Mouse (Mus musculus) adrenal gland, adult (tissue): Measurements from ENCODE around the gene Hdac11.

Experiments used
- DNase-seq, 2 experiments: peaks; one replicate each; pipeline ENCODE4 v3.0.0; 2022 to 2023; ENCODE audit warnings: low spot score in 1 of 2; ENCODE audit not compliant: inconsistent age in 2 of 2

Hdac11 gene

DNA sequence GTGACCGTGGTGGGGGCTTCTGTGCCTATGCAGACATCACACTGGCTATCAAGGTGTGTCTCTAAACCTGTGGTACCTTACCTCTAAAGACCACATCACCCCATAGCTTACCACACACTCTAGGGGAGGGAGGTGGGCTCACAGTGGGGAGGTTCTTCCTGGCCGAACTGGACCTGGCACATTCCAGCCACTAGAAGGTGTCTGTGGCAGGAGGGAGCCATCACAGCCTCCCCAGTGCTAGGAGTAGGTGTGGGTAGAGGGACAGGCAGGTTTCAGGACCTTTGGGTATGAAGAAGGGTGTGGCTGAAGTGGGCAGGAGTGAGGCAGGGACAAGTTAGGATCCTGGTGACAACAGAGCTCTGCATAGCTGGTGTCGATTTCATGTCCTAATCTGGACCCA, 11.4 kb downstream of the Hdac11 start:
- no peak for DNase-seq

DNA sequence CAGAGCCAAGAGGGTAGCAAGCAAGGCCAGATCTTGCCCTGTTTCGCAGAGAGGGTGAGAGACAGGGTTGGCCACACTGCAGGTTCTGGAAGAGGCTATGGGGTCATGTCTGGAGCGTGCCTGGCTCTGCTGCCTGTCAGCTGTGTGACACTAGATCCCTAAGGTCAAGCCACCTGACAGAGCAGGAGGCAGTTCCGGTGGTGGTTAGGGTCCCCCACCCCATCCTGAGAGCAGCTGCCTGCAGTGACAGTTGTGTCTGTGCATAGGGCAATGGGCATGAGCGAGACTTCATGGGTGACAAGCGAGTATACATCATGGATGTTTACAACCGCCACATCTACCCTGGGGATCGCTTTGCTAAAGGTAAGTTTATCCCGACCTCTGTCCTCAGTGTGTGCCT, 12.7 kb downstream of the Hdac11 start:
- DNase-seq = no peak

DNA sequence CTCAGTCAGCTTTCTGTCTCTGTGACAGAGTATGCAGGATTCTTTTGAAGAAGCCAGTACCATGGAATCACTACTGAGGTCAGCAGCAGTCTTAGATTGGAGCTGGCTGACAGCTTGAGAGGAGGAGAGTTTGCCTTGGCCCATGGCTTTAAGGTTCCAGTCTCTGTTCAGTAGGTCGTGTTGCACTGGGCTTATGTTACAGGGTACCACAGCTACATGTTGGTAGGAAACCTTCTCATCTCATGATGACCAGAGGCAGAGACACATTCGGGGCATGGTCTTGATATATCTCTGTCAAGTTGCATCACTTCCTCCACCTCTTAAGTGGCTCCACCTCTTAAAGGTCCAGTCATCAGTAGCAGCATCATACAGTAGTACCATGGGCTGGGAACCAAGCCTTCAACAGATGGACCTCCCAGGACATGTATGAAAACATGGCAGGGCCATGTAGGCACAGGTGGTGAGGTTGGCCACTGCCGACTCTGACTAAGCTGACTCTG, 15.0 kb downstream of the Hdac11 start:
- no peak for DNase-seq

DNA sequence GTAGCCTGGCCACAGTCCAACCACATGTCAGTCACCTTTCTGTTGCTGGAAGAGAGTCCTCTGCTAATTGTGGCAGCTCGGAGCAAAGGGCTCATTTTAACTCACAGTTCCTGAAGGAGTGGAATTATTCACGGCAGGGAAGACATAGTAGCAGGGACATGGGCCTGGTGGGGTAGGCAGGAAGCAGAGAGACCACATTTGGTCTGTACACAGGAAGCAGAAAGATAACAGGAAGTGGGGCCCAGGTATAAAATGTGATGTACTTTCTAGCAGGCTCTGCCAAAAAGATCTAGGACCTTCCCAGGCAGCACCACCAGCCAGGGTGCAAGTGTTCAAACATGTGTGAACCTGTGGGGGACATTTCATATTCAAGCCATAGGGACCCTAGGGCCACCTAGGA, 15.9 kb downstream of the Hdac11 start:
- no peak for DNase-seq

DNA sequence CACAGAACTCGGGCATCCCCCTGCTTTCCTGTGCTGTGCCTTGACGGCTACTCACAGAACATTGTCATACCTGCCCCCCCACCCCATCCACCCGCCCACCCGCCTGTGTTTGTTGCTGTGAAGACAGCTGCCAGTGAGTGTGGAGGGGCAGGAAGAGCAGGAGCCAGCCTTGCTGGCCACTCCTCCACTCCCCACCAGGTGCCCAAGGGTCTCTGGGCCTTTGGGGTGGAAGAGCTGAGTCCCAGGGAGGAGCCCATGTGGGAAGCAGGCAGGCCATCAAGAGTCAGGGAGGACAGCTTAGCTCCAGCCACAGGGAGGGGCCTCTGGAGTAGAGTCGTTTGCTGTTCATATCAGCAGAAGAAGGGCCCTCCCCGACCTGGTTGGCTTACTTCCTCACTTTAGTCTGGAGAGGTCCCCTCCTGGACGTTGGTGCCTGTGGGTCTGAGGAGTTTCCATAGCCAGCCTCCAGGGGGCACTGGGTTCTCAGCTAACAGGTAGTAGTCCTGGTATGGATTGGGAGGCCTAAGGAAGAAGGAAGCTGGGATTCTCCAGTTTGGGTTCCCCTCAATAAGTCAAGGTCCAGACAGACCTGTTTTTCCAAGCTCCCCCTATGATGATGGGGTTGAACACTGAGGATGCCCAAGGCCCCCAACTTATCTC, 16.9 kb downstream of the Hdac11 start:
- DNase-seq = peak; percentile 48 to 81

DNA sequence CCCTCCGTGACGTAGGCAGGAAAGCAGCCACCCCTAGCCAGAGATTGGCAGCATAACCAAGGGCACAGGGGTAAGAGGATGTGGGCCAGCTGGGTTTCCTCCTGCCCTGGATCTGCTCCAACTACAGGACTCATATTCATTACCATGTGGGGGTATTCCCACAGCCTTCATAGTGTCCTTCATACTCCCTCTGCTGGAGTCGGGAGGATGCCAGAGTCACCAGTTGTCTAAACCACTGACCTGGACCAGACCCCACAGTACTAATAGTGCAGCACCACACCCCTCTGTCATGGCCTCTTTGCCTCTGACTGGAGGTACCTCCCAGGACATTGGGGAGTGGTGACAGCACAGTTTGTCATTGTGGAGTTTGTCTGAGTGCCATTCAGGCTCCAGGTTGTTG, 17.7 kb downstream of the Hdac11 start:
- DNase-seq = peak in 1 of 2 experiments; percentile 39

DNA sequence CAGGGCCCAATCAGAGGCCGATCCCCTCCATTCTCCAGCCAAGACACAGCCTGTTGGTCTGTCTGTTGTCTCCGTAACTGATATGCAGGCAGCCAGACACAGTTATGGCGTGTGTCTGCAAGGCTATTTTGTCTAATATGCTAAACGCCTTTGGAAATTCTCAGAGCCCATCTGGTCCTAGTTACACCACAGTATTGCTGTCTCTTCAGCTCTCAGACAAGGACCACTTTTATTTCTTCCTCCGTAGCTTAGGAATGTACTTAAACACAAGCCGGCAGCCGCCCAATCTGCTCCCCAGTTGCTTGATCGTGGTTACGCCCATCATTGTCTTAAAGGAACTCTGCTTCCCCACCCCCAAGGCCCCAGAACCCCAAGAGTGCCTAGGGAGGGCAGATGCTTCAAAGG, 24.3 kb downstream of the Hdac11 start:
- no peak for DNase-seq

DNA sequence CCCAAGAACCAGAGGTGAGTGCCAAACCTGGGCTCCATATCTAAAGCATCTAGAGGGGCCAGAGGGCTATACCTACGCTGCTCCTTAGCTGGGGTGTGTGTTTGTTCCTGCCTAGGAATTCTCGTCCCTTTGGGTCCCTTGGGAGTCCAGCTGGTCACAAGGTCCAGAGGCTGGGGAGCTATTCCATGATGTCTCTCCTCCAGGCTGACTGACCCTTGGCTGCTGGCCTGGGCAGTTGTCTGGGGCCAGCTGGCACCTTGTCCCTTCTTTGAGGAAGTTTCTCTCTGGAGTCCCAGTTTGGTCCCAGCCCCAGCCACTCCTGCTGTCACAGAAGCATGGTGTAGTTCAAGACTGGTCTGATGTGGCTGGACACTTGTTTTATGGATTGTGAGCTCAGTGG, 24.9 kb downstream of the Hdac11 start:
- DNase-seq = peak; percentile 40 to 67

DNA sequence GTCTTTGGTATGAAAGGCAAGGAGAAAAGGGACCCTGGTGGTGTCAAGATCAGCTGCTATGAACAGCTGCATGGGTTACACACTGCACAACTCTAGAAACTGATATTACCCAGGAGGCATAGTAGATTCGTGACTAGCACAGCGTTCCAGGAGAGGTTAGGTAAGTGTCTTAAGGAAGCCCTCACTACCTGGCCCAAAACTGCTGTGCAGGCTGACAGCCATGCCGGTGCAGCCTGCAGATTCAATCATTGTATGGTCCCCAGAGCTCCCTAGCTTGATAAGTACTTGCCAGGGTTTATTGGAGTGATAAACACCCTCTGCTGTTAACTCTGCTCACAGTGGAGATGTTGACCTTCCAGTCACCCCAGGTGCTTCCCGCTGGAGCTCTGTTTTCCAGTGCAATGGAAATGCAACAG, 25.6 kb downstream of the Hdac11 start:
- no peak for DNase-seq

DNA sequence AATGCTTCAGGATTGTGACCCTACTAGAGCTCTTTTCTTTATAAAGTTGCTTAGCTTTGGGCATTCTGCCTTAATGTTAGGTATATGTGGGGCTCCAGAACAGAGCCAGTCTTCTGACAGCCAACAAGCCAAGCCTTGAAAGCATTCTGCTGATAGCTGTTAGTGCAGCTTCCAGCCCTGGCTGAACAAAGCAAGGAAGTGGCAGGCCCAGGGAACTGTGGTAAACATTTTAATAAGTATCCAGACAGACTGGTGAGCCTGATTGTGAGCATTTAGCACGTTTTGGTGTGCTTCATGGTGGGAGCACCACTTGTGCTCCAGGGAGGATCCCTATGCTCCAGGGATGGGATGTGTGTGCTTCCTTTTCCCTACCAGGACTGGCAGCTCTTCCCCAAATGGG, 26.6 kb downstream of the Hdac11 start:
- DNase-seq = no peak

DNA sequence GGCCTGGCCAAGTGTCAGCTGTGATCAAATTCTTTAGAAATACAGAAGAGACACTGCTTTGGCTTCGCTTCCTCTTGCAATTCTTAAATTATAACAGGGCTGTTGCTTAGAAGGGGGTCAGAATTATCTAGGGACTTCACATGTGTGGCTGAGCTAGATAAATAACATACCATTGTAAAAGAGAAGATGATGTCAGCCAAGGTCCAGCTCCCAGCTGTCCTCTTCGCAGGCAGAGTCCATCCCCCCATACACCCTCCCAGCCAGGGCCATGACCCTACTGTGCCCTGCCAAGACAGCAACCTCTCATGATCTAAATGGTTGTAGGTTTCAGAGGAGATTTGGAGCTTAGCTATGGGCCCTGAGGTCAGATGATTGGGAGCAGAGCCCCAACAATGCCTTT, 27.5 kb downstream of the Hdac11 start:
- DNase-seq = no peak

DNA sequence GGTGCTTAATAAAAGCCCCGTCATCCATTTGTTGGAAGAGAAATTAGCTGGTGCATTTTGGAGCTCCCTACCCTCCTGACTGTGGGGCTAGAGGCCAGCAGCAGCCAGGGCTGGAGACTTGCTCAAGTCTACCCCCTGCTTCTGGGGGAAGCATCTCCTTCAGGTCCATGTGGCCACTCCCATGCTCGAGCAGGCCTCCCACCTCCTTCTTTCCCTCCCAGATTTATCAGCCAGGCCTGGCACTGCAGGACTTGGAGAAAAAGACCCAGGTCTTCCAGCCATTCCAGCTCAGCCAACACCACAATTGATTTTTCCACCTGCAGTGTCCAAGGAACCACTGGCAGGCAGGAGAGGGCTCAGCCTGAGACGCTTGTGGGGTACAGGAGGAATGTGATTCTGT, 28.3 kb downstream of the Hdac11 start:
- no peak for DNase-seq

DNA sequence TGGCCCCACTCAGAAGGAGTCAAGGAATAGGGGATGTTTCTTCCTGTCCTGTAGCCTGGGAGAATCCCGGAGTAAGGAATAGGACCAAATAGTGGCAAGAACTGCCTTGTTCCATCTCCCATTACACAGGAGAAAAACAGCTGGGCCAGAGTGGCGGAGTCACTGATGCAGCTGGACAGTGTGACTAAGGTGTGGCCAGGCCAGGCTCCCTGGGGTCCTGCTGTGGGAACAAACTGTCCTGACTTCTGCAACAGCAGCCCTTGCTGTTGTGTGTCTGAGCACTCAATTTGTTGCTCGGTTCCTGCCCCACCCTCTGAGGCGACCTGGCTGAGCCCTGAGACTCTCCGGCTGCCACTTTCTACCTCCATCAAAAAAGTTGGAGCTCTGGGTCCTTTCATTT, 29.0 kb downstream of the Hdac11 start:
- no peak for DNase-seq

DNA sequence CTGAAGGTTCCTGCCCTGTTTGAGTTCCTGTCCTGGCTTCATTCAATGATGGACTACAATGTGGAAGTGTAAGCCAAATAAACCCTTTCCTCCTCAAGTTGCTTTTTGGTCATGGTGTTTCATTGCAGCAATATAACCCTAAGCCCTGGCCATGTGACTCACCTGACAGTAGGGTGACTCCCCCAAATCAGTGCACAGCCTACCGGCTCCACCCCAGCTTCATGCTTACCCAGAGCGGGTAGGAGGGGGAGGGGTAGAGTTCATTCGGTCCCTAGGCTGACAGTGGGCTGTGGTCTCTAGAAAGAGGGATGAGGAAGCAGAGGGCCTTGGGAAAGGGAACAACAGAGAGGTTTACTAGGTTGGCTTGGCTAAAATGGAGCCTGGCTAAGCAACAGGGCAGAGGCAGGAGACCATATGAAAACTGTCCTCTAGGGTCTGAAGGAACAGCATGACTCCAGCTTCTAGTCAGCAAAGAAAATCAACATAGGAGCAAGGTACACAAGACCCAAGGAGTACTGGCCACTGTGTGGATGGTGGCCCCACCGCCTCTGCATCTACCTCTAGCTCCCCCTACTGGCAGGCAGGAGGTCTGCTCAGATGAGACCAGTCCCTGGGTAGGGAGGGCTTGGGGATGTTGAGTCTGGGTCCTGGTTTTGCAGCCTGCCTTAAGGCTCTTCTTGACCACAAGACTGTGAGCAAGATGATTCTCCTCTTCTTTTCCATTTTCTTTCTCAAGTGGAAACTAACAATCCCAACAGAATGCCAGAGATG, 29.9 kb downstream of the Hdac11 start:
- DNase-seq = peak in 1 of 2 experiments; percentile 65

DNA sequence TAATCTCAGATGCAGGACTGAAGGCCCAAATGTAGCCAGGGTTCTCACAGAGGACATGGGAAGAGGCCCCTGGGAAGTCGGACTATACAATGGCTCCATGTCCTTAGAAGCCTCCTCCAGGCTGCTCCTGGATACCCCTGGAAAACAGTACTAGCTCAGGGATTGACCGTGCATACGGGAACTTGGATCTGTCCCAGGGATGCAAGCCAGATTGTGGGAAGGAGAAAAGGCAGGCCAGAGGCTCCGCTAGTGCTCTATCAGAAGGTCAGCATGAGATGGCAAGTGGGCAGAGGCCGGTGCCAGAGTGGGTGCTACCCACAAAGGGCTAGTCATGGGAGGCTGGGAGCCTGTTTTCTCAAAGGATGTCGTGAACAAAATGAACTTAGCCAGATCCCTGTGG, 30.5 kb downstream of the Hdac11 start:
- DNase-seq = no peak

DNA sequence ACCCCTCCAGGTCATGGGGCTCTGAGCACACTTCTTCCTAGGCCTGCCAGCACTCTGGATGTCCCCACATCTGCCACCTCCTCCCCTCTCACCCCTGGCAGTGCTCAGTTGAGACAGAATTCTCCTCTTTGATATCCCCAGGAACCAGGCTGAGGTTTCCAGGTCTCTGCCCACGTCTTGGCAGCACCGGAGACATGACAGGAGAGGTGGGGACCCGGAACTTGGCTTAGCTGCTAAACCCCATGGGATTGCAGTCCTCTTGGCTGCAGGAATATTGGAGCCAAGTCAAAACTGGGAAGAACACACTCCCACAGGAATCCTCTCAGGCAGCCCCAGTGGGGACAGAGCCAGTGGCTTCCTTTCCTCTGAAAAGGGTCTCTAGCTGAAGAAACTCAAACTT, 31.4 kb downstream of the Hdac11 start:
- no peak for DNase-seq

DNA sequence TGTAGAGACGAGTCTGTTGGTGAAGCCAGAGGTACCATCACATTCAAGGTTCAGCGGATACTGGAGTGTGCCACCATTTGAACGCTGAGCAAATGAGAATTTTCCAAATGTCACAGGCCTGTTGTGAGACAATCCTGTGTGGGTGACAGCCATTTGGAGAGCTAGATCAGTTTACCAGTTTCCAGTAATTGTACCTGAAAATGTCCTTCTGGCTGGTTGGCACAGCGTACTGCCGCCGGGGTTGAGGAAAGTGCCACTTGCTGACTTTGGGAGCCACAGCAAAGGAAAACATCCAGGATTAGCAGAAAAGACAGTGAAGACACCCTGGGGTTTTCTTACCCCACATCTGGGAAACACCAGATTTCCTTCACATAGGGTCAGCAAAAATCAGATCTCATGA, 33.5 kb downstream of the Hdac11 start:
- no peak for DNase-seq

DNA sequence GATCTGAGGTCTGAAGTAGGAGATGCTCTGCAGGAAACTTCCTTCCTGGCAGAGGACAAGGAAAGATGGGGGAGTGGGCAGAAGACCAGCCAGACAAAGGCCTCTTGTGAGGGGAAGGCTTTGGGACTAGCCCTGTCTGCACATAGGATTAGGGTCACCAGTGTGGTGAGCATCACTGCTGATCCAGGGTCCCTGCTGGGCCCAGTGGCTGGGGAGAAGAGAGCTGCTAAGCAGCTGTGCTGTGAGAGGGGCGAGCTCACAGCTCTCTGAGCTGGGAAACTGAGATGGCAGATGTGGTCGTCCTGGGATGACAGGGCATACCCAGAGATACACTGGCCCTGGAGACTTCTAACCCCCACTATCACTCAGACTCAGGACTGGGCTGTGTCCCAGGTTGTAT, 35.0 kb downstream of the Hdac11 start:
- DNase-seq = no peak

DNA sequence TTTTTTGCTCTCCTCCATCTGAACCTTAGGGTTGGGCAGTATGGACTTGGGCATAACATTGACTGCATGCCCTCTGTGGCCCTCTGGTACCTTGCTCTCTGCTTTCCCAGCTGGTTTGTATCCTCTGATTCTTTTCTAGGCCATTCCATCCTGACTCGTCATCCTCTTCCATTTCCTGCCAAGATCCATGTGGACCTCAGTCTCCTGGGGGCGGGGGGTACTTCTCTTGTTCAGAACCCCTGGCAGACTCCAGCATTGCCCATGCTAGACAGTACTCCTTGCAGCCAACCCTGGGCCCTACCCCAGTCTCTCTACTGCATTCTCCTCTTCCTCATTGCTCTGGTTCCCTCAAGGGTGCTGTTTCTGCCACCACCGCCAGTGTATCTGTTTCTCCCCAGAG, 36.0 kb downstream of the Hdac11 start:
- no peak for DNase-seq

DNA sequence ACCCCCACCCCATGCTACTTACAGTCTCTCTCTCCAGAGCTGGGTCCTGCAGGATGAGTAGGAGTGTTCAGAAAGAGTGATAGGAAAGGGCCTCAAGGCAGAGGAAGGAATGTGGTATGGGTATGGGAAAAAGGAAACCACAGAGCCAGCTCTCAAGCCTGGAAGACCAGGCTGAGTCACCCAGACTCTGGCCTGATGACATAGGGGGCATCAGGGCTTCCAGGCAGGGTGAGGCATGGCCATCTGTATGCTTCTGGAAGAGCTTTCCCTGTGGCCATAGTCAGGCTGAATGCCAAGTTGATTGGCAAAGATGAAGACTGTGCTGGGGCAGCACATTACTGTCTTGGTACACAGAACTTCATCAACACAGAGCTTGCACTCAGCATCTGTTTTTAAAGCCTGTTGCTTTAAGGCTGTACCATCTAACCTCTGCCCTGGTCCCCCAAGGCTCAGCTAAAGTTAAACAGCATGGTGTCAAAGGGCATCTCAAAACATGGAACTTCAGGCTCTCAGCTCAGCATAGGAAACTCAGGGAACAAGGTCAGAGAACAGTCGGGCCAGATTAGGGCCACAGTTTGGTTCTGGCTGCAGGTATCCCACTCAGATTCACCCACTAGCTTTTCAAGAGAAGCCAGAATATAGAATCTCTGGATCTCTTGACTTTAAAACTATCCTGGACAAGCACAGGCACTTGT, 36.5 kb downstream of the Hdac11 start:
- DNase-seq = no peak

DNA sequence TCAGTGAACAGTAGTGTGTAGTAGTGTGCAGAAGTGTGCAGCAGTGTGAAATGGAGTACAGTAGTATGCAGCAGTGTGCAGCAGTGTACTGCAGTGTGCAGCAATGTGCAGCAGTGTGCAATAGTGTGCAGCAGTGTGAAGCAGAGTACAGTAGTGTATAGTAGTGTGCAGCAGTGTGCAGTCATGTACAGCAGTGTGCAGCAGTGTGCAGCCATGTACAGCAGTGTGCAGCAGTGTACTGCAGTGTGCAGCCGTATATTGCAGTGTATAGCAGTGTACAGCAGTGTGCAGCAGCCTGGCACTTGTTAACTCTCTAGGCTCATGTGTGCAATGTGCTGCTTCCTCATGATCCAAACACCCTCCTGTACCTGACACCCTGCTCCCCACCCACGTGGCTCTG, 42.0 kb downstream of the Hdac11 start:
- no peak for DNase-seq
